Mouse (Mus musculus) CH12.LX (cell line): ENCODE results near the gene Znhit2. TPM values are rescaled to one million over a fixed set of nuclear protein-coding genes. Genes with fewer than 3 reads are reported as not detected.
A peak's percentile ranks its signal among the peaks of the same experiment; 100 is the strongest.

ENCODE experiments used
- DNase-seq: peaks from one replicate; pipeline ENCODE4 v3.0.0-alpha.2; 2013; ENCODE audit errors: extremely low read depth
- H3K27ac ChIP-seq: 2 replicates; pipeline ENCODE4 v1.5.1; 2012; ENCODE audit warnings: low read depth, mild to moderate bottlenecking, control low read depth, moderate library complexity; ENCODE audit not compliant: insufficient read depth
- H3K27me3 ChIP-seq: replicated peaks from 2 replicates; pipeline ENCODE3; 2012; ENCODE audit warnings: inconsistent platforms
- H3K36me3 ChIP-seq, 2 experiments: replicated peaks in 1 of 2; 2 replicates each; pipeline versions ENCODE3 to v1.6.1; 2012; ENCODE audit warnings: inconsistent platforms in 1 of 2, low read length in 1 of 2, mild to moderate bottlenecking in 1 of 2, mixed read lengths in 1 of 2, moderate library complexity in 1 of 2; ENCODE audit not compliant: control insufficient read depth in 1 of 2, insufficient read depth in 1 of 2
- H3K4me1 ChIP-seq, 2 experiments: 2 replicates each; pipeline ENCODE4 v1.6.1; 2012; ENCODE audit warnings: inconsistent platforms in 1 of 2, moderate library complexity in 1 of 2; ENCODE audit not compliant: insufficient read depth in 2 of 2, control insufficient read depth in 1 of 2
- H3K4me2 ChIP-seq: 2 replicates; pipeline ENCODE4 v1.6.1; 2012; ENCODE audit warnings: low read depth, mild to moderate bottlenecking, control low read depth; ENCODE audit not compliant: poor library complexity, insufficient read depth, severe bottlenecking
- H3K4me3 ChIP-seq, 3 experiments: fragments of 150-350 bp in 1 of 3; sonication (generic) in 1 of 3; replicated peaks in 1 of 3; 2 replicates each; pipeline versions ENCODE3 to v1.5.1; 2011 to 2012; ENCODE audit warnings: low read depth in 2 of 3, low read length in 2 of 3, mild to moderate bottlenecking in 2 of 3, moderate library complexity in 2 of 3, control low read depth in 1 of 3, improper control_type of control experiment in 1 of 3, inconsistent platforms in 1 of 3, mixed read lengths in 1 of 3; ENCODE audit not compliant: poor library complexity in 1 of 3
- H3K79me2 ChIP-seq: replicated peaks from 2 replicates; pipeline ENCODE4 v1.6.1; 2012; ENCODE audit warnings: mild to moderate bottlenecking, moderate library complexity; ENCODE audit not compliant: control insufficient read depth, poor library complexity, insufficient read depth, severe bottlenecking; ENCODE audit errors: extremely low read depth
- H3K9ac ChIP-seq: 2 replicates; pipeline ENCODE4 v1.6.1; 2012; ENCODE audit warnings: low read depth, mild to moderate bottlenecking, control low read depth, moderate library complexity; ENCODE audit not compliant: insufficient read depth
- H3K9me3 ChIP-seq: replicated peaks from 2 replicates; pipeline ENCODE3; 2012; ENCODE audit warnings: low read length, inconsistent platforms, mixed read lengths
- BHLHE40 ChIP-seq: IDR thresholded peaks from 2 replicates; pipeline ENCODE4 v1.6.1; 2011; ENCODE audit warnings: mild to moderate bottlenecking, low read depth, low read length, improper control_type of control experiment
- E2F4 ChIP-seq: IDR thresholded peaks from 2 replicates; pipeline ENCODE4 v1.6.1; 2011; ENCODE audit warnings: low read depth, low read length, improper control_type of control experiment; ENCODE audit not compliant: insufficient replicate concordance
- EP300 ChIP-seq: IDR thresholded peaks from 2 replicates; pipeline ENCODE4 v1.6.1; 2011; ENCODE audit warnings: low read length, improper control_type of control experiment
- ETS1 ChIP-seq: conservative IDR thresholded peaks from 2 replicates; pipeline ENCODE4 v1.6.1; 2012; ENCODE audit warnings: low read depth, mild to moderate bottlenecking, inconsistent platforms, low read length, improper control_type of control experiment, moderate library complexity
- IRF4 ChIP-seq: IDR thresholded peaks from 2 replicates; pipeline ENCODE4 v1.6.1; 2014; ENCODE audit warnings: low read depth, mild to moderate bottlenecking, inconsistent platforms, low read length, improper control_type of control experiment
- JUN ChIP-seq: IDR thresholded peaks from 2 replicates; pipeline ENCODE4 v1.6.1; 2011; ENCODE audit warnings: low read depth, mild to moderate bottlenecking, low read length, improper control_type of control experiment, moderate library complexity; ENCODE audit not compliant: insufficient read depth
- JUND ChIP-seq: conservative IDR thresholded peaks from 2 replicates; pipeline ENCODE4 v1.6.1; 2011; ENCODE audit warnings: low read depth, low read length, improper control_type of control experiment
- KAT2A ChIP-seq: IDR thresholded peaks from 2 replicates; pipeline ENCODE4 v1.6.1; 2012; ENCODE audit warnings: low read length, improper control_type of control experiment, inconsistent platforms; ENCODE audit not compliant: insufficient replicate concordance
- MAX ChIP-seq: IDR thresholded peaks from 2 replicates; pipeline ENCODE4 v1.6.1; 2011; ENCODE audit warnings: low read length, improper control_type of control experiment
- MAZ ChIP-seq: IDR thresholded peaks from 2 replicates; pipeline ENCODE4 v1.6.1; 2012; ENCODE audit warnings: low read depth, mild to moderate bottlenecking, inconsistent platforms, low read length, improper control_type of control experiment, moderate library complexity
- MXI1 ChIP-seq: IDR thresholded peaks from 2 replicates; pipeline ENCODE4 v1.6.1; 2011; ENCODE audit warnings: mild to moderate bottlenecking, low read depth, low read length, improper control_type of control experiment
- MYC ChIP-seq: IDR thresholded peaks from 2 replicates; pipeline ENCODE4 v1.6.1; 2011; ENCODE audit warnings: low read depth, mild to moderate bottlenecking, improper control_type of control experiment, low read length
- NRF1 ChIP-seq: IDR thresholded peaks from 2 replicates; pipeline ENCODE4 v1.6.1; 2014; ENCODE audit warnings: low read depth, mild to moderate bottlenecking, inconsistent platforms, low read length, improper control_type of control experiment, moderate library complexity
- SIN3A ChIP-seq: IDR thresholded peaks from 2 replicates; pipeline ENCODE4 v1.6.1; 2012; ENCODE audit warnings: low read length, improper control_type of control experiment, inconsistent platforms
- TBP ChIP-seq: conservative IDR thresholded peaks from 2 replicates; pipeline ENCODE4 v1.6.1; 2011; ENCODE audit warnings: low read depth, low read length, improper control_type of control experiment
- TCF12 ChIP-seq: IDR thresholded peaks from 2 replicates; pipeline ENCODE4 v1.6.1; 2014; ENCODE audit warnings: low read depth, mild to moderate bottlenecking, inconsistent platforms, low read length, improper control_type of control experiment
- USF2 ChIP-seq: conservative IDR thresholded peaks from 2 replicates; pipeline ENCODE4 v1.6.1; 2011; ENCODE audit warnings: low read depth, low read length, improper control_type of control experiment
- ZKSCAN1 ChIP-seq: IDR thresholded peaks from 2 replicates; pipeline ENCODE4 v1.6.1; 2012; ENCODE audit warnings: low read depth, inconsistent platforms, low read length, improper control_type of control experiment, borderline replicate concordance
- ZMIZ1 ChIP-seq: IDR thresholded peaks from 2 replicates; pipeline ENCODE4 v1.6.1; 2012; ENCODE audit warnings: low read depth, mild to moderate bottlenecking, inconsistent platforms, low read length, improper control_type of control experiment
- dilution Hi-C: fragments of 300-500 bp; cut with MboI; formaldehyde crosslinking; loops from 2 replicates; pipeline ENCODE4 v1.14.3; 2020; ENCODE audit warnings: low sequenced_read_pairs; ENCODE audit not compliant: extremely low pct_unique_long_range_greater_than_20kb, extremely low pct_ligation_motif_present
- in situ Hi-C: fragments of 300-500 bp; cut with MboI; formaldehyde crosslinking; loops from 3 replicates; pipeline ENCODE4 v1.14.3; 2019; ENCODE audit warnings: low sequenced_read_pairs, low pct_ligation_motif_present, low pct_unique_long_range_greater_than_20kb, mixed read lengths
- polyA plus RNA-seq: library from polyadenylated mRNA; unstranded; fragments of >175 nt; gene quantifications from 2 replicates; pipeline ENCODE4 v1.2.1, GENCODE M21; 2012; ENCODE audit warnings: low read depth; ENCODE audit not compliant: insufficient read length
- total RNA-seq, 2 experiments: library from RNA; depleted of rRNA; stranded (reverse); fragments of 300-350 nt in 1 of 2; fragments of >200 nt in 1 of 2; gene quantifications; 2 replicates each; pipeline ENCODE4 v1.2.3; 2012 to 2014

The Znhit2 gene
- total and polyA plus RNA-seq, 3 experiments: 20.1 to 29.2 (median 22.6) TPM

GRCm38 (mm10) chr19:6062418-6062817, 1.4 kb downstream of the Znhit2 start:
- Histone ChIP-seq H3K9ac (peak overlapping the region; percentile 78), H3K27ac (no peak overlapping the region), H3K79me2 (peaks cover 22% of the 10 kb centered on the region), H3K9me3 (no peaks in the 10 kb centered on the region), H3K4me3 (peak overlapping the region; percentile 94 to 98 (median 95)), H3K27me3 (no peaks in the 10 kb centered on the region), H3K36me3 (peaks cover 13 to 29% of the 10 kb centered on the region in 2 experiments), H3K4me1 (peaks cover 9 to 44% of the 10 kb centered on the region in 2 experiments), H3K4me2 (peak overlapping the region; percentile 41)
- no peak for DNase-seq
- TF ChIP-seq ZMIZ1 (no peak), KAT2A (no peak), USF2 (no peak), ZKSCAN1 (no peak), BHLHE40 (no peak), NRF1 (no peak), SIN3A (no peak), MAZ (no peak), MAX (no peak), MYC (no peak), IRF4 (no peak)
- in situ Hi-C loops (loop anchor here (10.0 kb wide), 1 partner anchor 98 kb away; the partner anchor contains the start of gene Pola2), dilution Hi-C loops (no loop called here)

GRCm38 (mm10) chr19:6063081-6063480, 2.1 kb downstream of the Znhit2 start:
- Histone ChIP-seq H3K9ac (no peak overlapping the region), H3K27me3 (no peaks in the 10 kb centered on the region), H3K79me2 (peaks cover 19% of the 10 kb centered on the region), H3K4me3 (no peak overlapping the region), H3K27ac (no peak overlapping the region), H3K36me3 (peaks cover 13 to 32% of the 10 kb centered on the region in 2 experiments), H3K9me3 (no peaks in the 10 kb centered on the region), H3K4me1 (peaks cover 12 to 51% of the 10 kb centered on the region in 2 experiments), H3K4me2 (no peak overlapping the region)
- dilution Hi-C loops: no loop called here
- TF ChIP-seq KAT2A: no peak
- no peak for TF ChIP-seq EP300
- no peak for TF ChIP-seq JUN
- TF ChIP-seq SIN3A: no peak
- TF ChIP-seq IRF4: no peak
- no peak for TF ChIP-seq MYC
- no peak for TF ChIP-seq JUND
- no peak for TF ChIP-seq E2F4
- no peak for TF ChIP-seq ZMIZ1
- no peak for TF ChIP-seq ETS1
- TF ChIP-seq MAZ: no peak
- no peak for TF ChIP-seq USF2
- TF ChIP-seq TCF12: no peak
- TF ChIP-seq TBP: no peak
- no peak for TF ChIP-seq MXI1
- no peak for DNase-seq
- in situ Hi-C loops: loop anchor here (10.0 kb wide), 1 partner anchor 98 kb away; the partner anchor contains the start of gene Pola2
